In the genomic region with DNA sequence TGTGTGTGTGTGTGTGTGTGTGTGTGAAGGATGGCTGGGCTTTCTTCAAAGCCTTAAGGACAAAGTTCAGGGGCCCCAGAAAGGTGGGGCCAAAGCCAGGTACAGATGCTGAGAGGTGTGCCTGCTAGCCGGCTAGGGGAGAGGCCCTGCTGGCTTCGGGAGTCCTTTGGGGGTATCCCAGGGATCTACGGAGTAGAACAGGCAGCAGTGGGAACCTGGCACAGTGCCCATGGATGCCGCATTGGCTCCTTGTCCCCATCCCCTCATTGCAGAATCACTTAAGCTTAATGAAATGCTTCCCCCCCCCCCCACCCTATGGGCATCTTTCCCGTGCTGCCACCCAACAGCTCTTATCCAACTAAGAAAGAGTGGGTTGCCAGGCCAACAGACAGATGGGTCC, we compare ENCODE assay signal across 9 mouse cellular contexts. TPM values are rescaled to one million over a fixed set of nuclear protein-coding genes. Genes with fewer than 3 reads are reported as not detected.
A peak's percentile ranks its signal among the peaks of the same experiment; 100 is the strongest.
DNase-seq lines count a peak whose midpoint lies in the region; ATAC-seq and TF ChIP-seq lines count a peak whose summit lies in the region.
"Had no signal": no experiment of that assay in that cellular context is flagged by ENCODE, and none has a peak within 500 bp of the region (broad histone marks: within the 10 kb centered on the region; RNA-seq: fewer than 3 reads in every experiment).

No protein-coding gene starts in this region.

- peak overlapping the region; percentile 47 for H3K9ac ChIP-seq in hindbrain, embryonic 15.5 days
- peak overlapping the region; percentile 64 for H3K9ac ChIP-seq in midbrain, postnatal 0 days (replicated peaks; ENCODE audit: low read length, poor library complexity, severe bottlenecking)

- peak overlapping the region; percentile 56 for H3K4me3 ChIP-seq in megakaryocyte, embryonic 14.5 days (replicated peaks)
- peak overlapping the region; percentile 21 for H3K4me3 ChIP-seq in hindbrain, embryonic 15.5 days
- peak overlapping the region; percentile 27; the same call in 1 of the 2 replicates for H3K4me3 ChIP-seq in midbrain, postnatal 0 days (ENCODE audit: low read depth, low read length)

- H3K9me3 ChIP-seq in megakaryocyte, embryonic 14.5 days = no peaks in the 10 kb centered on the region
- no peaks in the 10 kb centered on the region for H3K9me3 ChIP-seq in hindbrain, embryonic 15.5 days
- no peaks in the 10 kb centered on the region for H3K9me3 ChIP-seq in midbrain, postnatal 0 days (ENCODE audit: low read length)

- H3K27ac ChIP-seq in hindbrain, embryonic 15.5 days (replicated peaks) = peak overlapping the region; percentile 99
- H3K27ac ChIP-seq in midbrain, postnatal 0 days (ENCODE audit: low read depth, low read length) = peak overlapping the region; percentile 96

- peaks cover 40% of the 10 kb centered on the region for H3K36me3 ChIP-seq in megakaryocyte, embryonic 14.5 days (replicated peaks; ENCODE audit: low read length)
- peaks cover 12% of the 10 kb centered on the region for H3K36me3 ChIP-seq in hindbrain, embryonic 15.5 days
- H3K36me3 ChIP-seq in midbrain, postnatal 0 days (ENCODE audit: insufficient read depth, low read length) = peaks cover 7% of the 10 kb centered on the region; the same call in 1 of the 2 replicates

- 7% methylated on average over 5 of the region's 5 CpGs for WGBS in hindbrain, embryonic 15.5 days
- 9% methylated on average over 5 of the region's 5 CpGs for WGBS in midbrain, postnatal 0 days

- no peak for ATAC-seq in cerebellum, adult (ENCODE audit: insufficient number of reproducible peaks, low FRiP score, low TSS enrichment)
- ATAC-seq in megakaryocyte, adult 5-6 weeks (ENCODE audit: poor library complexity, severe bottlenecking) = no peak
- no peak for ATAC-seq in hindbrain, embryonic 15.5 days (ENCODE audit: low FRiP score, low read depth)
- ATAC-seq in midbrain, postnatal 0 days (ENCODE audit: low FRiP score) = no peak

- peak overlapping the region; percentile 93 for H3K4me2 ChIP-seq in hindbrain, embryonic 15.5 days
- peak overlapping the region; percentile 94 for H3K4me2 ChIP-seq in midbrain, postnatal 0 days (ENCODE audit: low read depth, low read length, poor library complexity, severe bottlenecking)

- peak; percentile 57 for DNase-seq in cerebellum, adult 11 months
- DNase-seq in midbrain, postnatal 0 days (ENCODE audit: low spot score) = peak; percentile 79
- DNase-seq in thymus, postnatal 10 days (ENCODE audit: low spot score in 2 of 2) = no peak
- DNase-seq in left cerebral cortex, adult 18-20 months (ENCODE audit: low spot score in 2 of 2) = no peak

- no peak for TF ChIP-seq CTCF in midbrain, postnatal 0 days (IDR thresholded peaks at IDR 0.05)

- no peaks in the 10 kb centered on the region for H3K27me3 ChIP-seq in megakaryocyte, embryonic 14.5 days (replicated peaks)
- H3K27me3 ChIP-seq in hindbrain, embryonic 15.5 days = no peaks in the 10 kb centered on the region
- H3K27me3 ChIP-seq in midbrain, postnatal 0 days (ENCODE audit: insufficient read depth, low read length) = no peaks in the 10 kb centered on the region

- peaks cover 100% of the 10 kb centered on the region for H3K4me1 ChIP-seq in megakaryocyte, embryonic 14.5 days
- H3K4me1 ChIP-seq in hindbrain, embryonic 15.5 days (replicated peaks) = peaks cover 97% of the 10 kb centered on the region
- peaks cover 64% of the 10 kb centered on the region for H3K4me1 ChIP-seq in midbrain, postnatal 0 days (ENCODE audit: insufficient read depth, low read length)

RNA-seq across cellular contexts. Expression of gene Thra, which starts 9.3 kb away (rescaled TPM):
- 37.6 and 38.9 TPM in 2 replicates for polyA plus RNA-seq in megakaryocyte, embryonic 14.5 days (2012; ENCODE audit: insufficient read depth, low replicate concordance)
- total RNA-seq in megakaryocyte, adult 5-6 weeks (2015) = 10.0 and 11.6 TPM in 2 replicates
- total RNA-seq in megakaryocyte, adult 5-6 weeks (2017) = 8.0 and 9.0 TPM in 2 replicates
- 136 and 138 TPM in 2 replicates for polyA plus RNA-seq in hindbrain, embryonic 15.5 days (2015; fragmentation: Nextera tagmentation; extraction: Ambion mirVana)
- total RNA-seq in midbrain, postnatal 0 days (2014; rRNA removed) = 774 and 843 TPM in 2 replicates
- 165 and 182 TPM in 2 replicates for polyA plus RNA-seq in midbrain, postnatal 0 days (2015; fragmentation: Nextera tagmentation; extraction: Ambion mirVana)
- total RNA-seq in left cerebral cortex, adult 18-20 months (2021) = 100 to 1,000 TPM; 708 to 832 TPM

RNA-seq across cellular contexts. Expression of gene Med24, which starts 20.5 kb away (rescaled TPM):
- 40.2 and 55.7 TPM in 2 replicates for polyA plus RNA-seq in megakaryocyte, embryonic 14.5 days (2012; ENCODE audit: insufficient read depth, low replicate concordance)
- 17.9 and 21.5 TPM in 2 replicates for total RNA-seq in megakaryocyte, adult 5-6 weeks (2015)
- 22.6 and 31.3 TPM in 2 replicates for total RNA-seq in megakaryocyte, adult 5-6 weeks (2017)
- 67.0 and 70.3 TPM in 2 replicates for polyA plus RNA-seq in hindbrain, embryonic 15.5 days (2015; fragmentation: Nextera tagmentation; extraction: Ambion mirVana)
- 66.6 and 81.2 TPM in 2 replicates for total RNA-seq in midbrain, postnatal 0 days (2014; rRNA removed)
- polyA plus RNA-seq in midbrain, postnatal 0 days (2015; fragmentation: Nextera tagmentation; extraction: Ambion mirVana) = 52.2 and 59.8 TPM in 2 replicates
- total RNA-seq in left cerebral cortex, adult 18-20 months (2021) = 100 to 1,000 TPM; 108 to 127 TPM

RNA-seq across cellular contexts. Expression of gene Nr1d1, which starts 25.4 kb away (rescaled TPM):
- polyA plus RNA-seq in megakaryocyte, embryonic 14.5 days (2012; ENCODE audit: insufficient read depth, low replicate concordance) = 5.6 and 22.1 TPM in 2 replicates
- total RNA-seq in megakaryocyte, adult 5-6 weeks (2015) = 0.11 and 0.25 TPM in 2 replicates
- total RNA-seq in megakaryocyte, adult 5-6 weeks (2017) = 0.12 and 0.37 TPM in 2 replicates
- 3.9 and 4.3 TPM in 2 replicates for polyA plus RNA-seq in hindbrain, embryonic 15.5 days (2015; fragmentation: Nextera tagmentation; extraction: Ambion mirVana)
- 7.1 and 11.0 TPM in 2 replicates for total RNA-seq in midbrain, postnatal 0 days (2014; rRNA removed)
- 12.3 and 14.3 TPM in 2 replicates for polyA plus RNA-seq in midbrain, postnatal 0 days (2015; fragmentation: Nextera tagmentation; extraction: Ambion mirVana)
- 100 to 1,000 TPM in 1 of 2 experiments, 10 to 100 TPM in 1; 87.2 to 122 TPM for total RNA-seq in left cerebral cortex, adult 18-20 months (2021)

RNA-seq across cellular contexts. Expression of gene Msl1, which starts 45.6 kb away (rescaled TPM):
- 30.0 and 46.8 TPM in 2 replicates for polyA plus RNA-seq in megakaryocyte, embryonic 14.5 days (2012; ENCODE audit: insufficient read depth, low replicate concordance)
- total RNA-seq in megakaryocyte, adult 5-6 weeks (2015) = 73.7 and 74.9 TPM in 2 replicates
- 111 and 119 TPM in 2 replicates for total RNA-seq in megakaryocyte, adult 5-6 weeks (2017)
- polyA plus RNA-seq in hindbrain, embryonic 15.5 days (2015; fragmentation: Nextera tagmentation; extraction: Ambion mirVana) = 31.7 and 33.1 TPM in 2 replicates
- total RNA-seq in midbrain, postnatal 0 days (2014; rRNA removed) = 88.3 and 107 TPM in 2 replicates
- 22.3 and 25.8 TPM in 2 replicates for polyA plus RNA-seq in midbrain, postnatal 0 days (2015; fragmentation: Nextera tagmentation; extraction: Ambion mirVana)
- 100 to 1,000 TPM; 182 to 185 TPM for total RNA-seq in left cerebral cortex, adult 18-20 months (2021)

RNA-seq across cellular contexts. Expression of gene Csf3, which starts 48.7 kb away (rescaled TPM):
- polyA plus RNA-seq in megakaryocyte, embryonic 14.5 days (2012; ENCODE audit: insufficient read depth, low replicate concordance) = not detected in 2 replicates
- total RNA-seq in megakaryocyte, adult 5-6 weeks (2015) = not detected in 2 replicates
- not detected in 2 replicates for total RNA-seq in megakaryocyte, adult 5-6 weeks (2017)
- not detected in 2 replicates for polyA plus RNA-seq in hindbrain, embryonic 15.5 days (2015; fragmentation: Nextera tagmentation; extraction: Ambion mirVana)
- not detected in 2 replicates for total RNA-seq in midbrain, postnatal 0 days (2014; rRNA removed)
- polyA plus RNA-seq in midbrain, postnatal 0 days (2015; fragmentation: Nextera tagmentation; extraction: Ambion mirVana) = not detected in 2 replicates
- not detected for total RNA-seq in left cerebral cortex, adult 18-20 months (2021)
- polyA plus RNA-seq: large intestine, adult 2 months had no signal

Comparison
In these comparisons a context has a peak if more than half of its experiments do, and no peak if none do; other contexts are left out.
1. DNase-seq: peak in cerebellum, adult 11 months (single experiment) and midbrain, postnatal 0 days (single experiment); none in thymus, postnatal 10 days (0 of 2) and left cerebral cortex, adult 18-20 months (0 of 2).
2. RNA of gene Thra, which starts 9.3 kb away (total RNA-seq): 774 to 843 TPM in midbrain, postnatal 0 days and 708 to 832 TPM in left cerebral cortex, adult 18-20 months; 8.0 to 11.6 TPM in megakaryocyte, adult 5-6 weeks; every median in the first group is over 10 times any median in the second.
3. Peak in every context shown above with its lines, with median percentiles within 50 percentile points of each other: H3K4me3 ChIP-seq.